Mouse (Mus musculus) ES-E14 (cell line): Measurements from ENCODE around the gene Ehhadh.

ENCODE experiments used
- CHD2 ChIP-seq: IDR thresholded peaks from 2 replicates; pipeline ENCODE4 v1.6.1; 2014; ENCODE audit warnings: mild to moderate bottlenecking, low read depth, low read length, inconsistent platforms
- HCFC1 ChIP-seq: IDR thresholded peaks from 2 replicates; pipeline ENCODE4 v1.6.1; 2012; ENCODE audit warnings: low read length, inconsistent platforms, borderline replicate concordance; ENCODE audit not compliant: insufficient read depth
- MAFK ChIP-seq: IDR thresholded peaks from 2 replicates; pipeline ENCODE4 v1.6.1; 2014; ENCODE audit warnings: mild to moderate bottlenecking, low read depth, low read length, inconsistent platforms; ENCODE audit not compliant: insufficient read depth
- ZC3H11A ChIP-seq: IDR thresholded peaks from 2 replicates; pipeline ENCODE4 v1.6.1; 2012; ENCODE audit warnings: low read depth, mild to moderate bottlenecking, inconsistent platforms, low read length, borderline replicate concordance

GRCm38 (mm10) chr16:21782807-21783206 is 4.8 kb downstream of the Ehhadh start:
- no peak for TF ChIP-seq ZC3H11A
- TF ChIP-seq CHD2, result no peak
- no peak for TF ChIP-seq HCFC1
- TF ChIP-seq MAFK, result no peak
